Mouse (Mus musculus): ENCODE results near the gene Atp2a1.
"Not testable (repeated sequence)": the region's sequence is repeated elsewhere in the genome, so short reads cannot be mapped to it uniquely, and the experiment has no call there.

The Atp2a1 gene

DNA sequence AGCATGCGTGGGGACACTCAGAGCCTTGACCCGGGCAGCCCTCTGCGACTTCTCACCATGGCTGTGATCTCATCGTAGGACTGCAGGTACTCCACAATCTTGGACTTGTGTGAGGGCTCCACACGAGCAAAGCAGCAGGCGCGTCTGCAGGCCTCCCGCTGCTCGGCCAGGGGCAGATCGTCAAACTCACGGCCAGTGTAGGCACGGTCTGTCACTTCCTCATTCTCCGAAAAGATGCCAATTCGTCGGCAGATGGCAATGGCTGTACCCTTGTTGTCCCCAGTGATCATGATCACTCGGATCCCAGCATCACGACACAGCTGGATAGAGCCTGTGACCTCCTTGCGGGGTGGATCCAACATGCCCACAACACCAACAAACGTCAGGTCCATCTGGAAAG, 14.4 kb downstream of the Atp2a1 start:
- no peak for DNase-seq

- no peak for DNase-seq
Measured at GRCm38 (mm10) chr7:126446217-126446616, 16.7 kb downstream of the Atp2a1 start.

GRCm38 (mm10) chr7:126445104-126445815, 17.6 kb downstream of the Atp2a1 start:
- DNase-seq: peak in 1 of 2 experiments; percentile 16

GRCm38 (mm10) chr7:126444536-126444935, 18.4 kb downstream of the Atp2a1 start:
- DNase-seq: peak in 1 of 2 experiments; percentile 15

DNA sequence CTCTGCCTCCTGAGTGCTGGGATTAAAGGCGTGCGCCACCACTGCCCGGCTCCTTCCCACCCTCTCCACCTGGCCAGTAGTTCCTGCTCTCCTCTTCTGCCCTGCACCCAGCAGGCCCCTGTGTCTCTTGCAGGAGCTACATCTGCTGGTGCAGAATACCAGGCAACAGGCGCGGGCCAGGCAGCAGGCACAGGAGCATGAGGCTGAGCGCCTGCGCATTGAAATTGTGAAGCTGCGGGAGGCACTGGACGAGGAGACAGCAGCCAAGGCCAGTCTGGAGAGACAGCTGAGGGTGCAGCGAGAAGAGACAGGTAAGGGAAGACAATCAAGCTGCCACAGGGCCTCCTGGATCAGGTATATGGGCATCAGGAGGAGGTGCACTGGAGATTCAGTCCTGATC, 18.9 kb downstream of the Atp2a1 start:
- DNase-seq: peak in 1 of 2 experiments; percentile 18

- DNase-seq: no peak
Measured at GRCm38 (mm10) chr7:126440134-126440533, 22.8 kb downstream of the Atp2a1 start.

- peak; percentile 57 to 75 for DNase-seq
Measured at GRCm38 (mm10) chr7:126436851-126437250, 26.1 kb downstream of the Atp2a1 start.

DNA sequence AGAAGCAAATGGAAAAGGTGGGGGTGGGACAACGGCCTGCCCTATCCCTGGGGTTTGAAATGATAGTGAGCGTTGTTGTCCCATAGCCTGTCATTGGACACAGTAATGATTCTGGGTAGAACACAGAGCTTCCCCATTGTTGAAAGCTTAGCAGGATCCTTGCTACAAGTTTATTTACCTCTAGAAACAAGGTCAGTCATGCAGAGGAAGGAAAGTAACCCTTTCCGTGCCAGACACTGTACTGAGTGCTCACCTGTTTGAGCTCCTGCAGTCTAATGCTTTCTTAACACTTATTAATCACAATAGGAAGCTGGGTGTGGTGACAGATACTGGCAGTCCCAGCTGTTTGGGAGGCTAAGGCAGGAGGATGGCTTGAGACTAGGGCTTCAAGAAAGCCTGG, 27.1 kb downstream of the Atp2a1 start:
- no peak for DNase-seq

GRCm38 (mm10) chr7:126434726-126435125, 28.2 kb downstream of the Atp2a1 start:
- no peak for DNase-seq

- no peak for DNase-seq
Measured at GRCm38 (mm10) chr7:126430167-126430566, 32.7 kb downstream of the Atp2a1 start.

DNA sequence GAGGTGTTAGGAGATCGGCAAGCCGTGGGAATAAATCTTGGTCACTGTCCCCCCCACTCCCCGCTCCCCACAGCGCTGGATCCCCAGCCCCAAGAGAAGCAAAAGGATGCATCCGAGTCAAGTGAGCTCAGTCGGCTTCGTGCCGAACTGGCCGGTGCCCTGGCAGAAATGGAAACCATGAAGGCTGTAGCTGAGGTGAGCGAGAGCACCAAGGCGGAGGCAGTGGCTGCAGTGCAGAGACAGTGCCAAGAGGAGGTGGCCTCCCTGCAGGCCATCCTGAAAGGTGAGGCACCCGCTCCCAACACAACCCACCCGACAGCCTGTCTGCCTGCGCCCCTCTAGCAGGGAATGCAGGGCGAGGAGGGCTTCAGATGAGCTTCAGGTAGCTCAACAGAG, 33.4 kb downstream of the Atp2a1 start:
- DNase-seq: no peak

DNA sequence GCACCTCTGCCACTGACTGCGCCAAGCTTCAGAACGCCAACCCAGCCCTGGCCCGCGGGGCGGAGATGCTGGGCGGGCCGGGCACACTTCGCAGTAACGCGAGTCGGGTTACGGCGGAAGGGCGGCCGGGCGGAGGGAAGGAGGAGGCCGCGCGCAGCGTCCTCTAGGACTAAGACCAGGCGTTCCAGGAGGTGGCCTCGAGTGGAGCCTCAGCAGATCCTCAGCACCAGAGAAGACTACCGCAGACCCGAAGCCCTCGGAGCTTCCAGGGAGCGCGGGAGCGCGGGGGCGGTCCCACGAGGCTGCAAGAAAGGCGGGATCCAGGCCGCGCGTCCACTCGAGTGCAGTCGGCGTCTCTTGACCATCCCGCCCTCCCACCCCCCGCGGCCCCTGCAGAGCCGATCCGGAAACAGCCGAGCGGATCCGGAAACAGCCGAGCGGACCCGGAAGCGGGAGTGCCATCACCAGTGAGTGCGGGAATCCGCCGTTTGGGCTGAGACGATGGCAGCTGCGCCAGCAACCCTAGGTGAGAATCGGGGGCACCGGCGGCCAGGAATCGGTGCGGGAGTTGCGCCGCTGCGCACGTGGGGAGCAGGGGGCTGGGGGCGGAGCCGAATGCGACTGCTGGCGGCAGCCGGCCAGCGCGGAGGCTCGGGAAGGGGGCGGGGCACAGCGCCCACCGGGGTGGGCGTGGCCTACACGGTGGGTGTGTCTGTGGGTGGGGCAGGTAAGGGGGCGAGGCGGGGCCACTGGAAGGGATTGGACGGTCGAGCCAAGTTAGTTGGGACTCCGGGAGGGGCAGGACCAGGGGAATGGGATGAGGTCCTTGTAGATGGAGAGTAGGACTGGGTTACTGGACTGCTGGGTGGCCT, 34.0 kb downstream of the Atp2a1 start, which contains the start of gene Rabep2:
Gene Rabep2, plus strand, starts transcription at position 129 of the 872 bp plus-strand sequence.
- DNase-seq: peak; percentile 96 to 97

GRCm38 (mm10) chr7:126428154-126428553, 34.8 kb downstream of the Atp2a1 start:
- DNase-seq: no peak

- no peak for DNase-seq
Measured at GRCm38 (mm10) chr7:126427323-126427860, 35.5 kb downstream of the Atp2a1 start.

- DNase-seq: no peak
Measured at GRCm38 (mm10) chr7:126424161-126424560, 38.7 kb downstream of the Atp2a1 start.

GRCm38 (mm10) chr7:126421756-126422155, 41.2 kb downstream of the Atp2a1 start:
- DNase-seq: no peak

GRCm38 (mm10) chr7:126418496-126418895, 44.4 kb downstream of the Atp2a1 start:
- DNase-seq: no peak

GRCm38 (mm10) chr7:126417606-126418005, 45.3 kb downstream of the Atp2a1 start:
- DNase-seq: no peak

DNA sequence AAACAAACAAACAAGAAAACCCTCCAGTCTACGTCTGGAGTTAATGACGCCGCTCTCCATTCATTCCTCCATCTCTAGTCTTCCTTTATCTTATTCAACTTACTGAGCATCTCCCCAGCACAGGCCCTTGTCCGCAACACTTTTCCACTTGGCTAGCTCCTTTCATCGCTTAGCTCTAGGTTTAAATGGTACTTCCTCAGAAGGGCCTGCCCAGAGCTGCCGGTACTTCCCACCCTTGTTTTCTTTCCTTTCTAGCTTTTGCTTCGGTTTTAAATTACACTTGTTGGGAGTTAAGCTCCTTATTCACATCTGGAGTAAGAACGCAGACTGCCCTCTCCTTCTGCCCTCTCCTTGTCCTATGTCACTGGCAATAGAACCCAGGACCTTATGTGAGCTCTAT, 45.9 kb downstream of the Atp2a1 start:
- no peak for DNase-seq

- no peak for DNase-seq
Measured at GRCm38 (mm10) chr7:126416615-126417014, 46.3 kb downstream of the Atp2a1 start.

GRCm38 (mm10) chr7:126414725-126415124, 48.2 kb downstream of the Atp2a1 start, which contains the start of gene Cd19:
Cd19 (minus strand) TSS chr7:126414889.
- no peak for DNase-seq

- DNase-seq: no peak
Measured at GRCm38 (mm10) chr7:126411061-126411460, 51.8 kb downstream of the Atp2a1 start.

DNA sequence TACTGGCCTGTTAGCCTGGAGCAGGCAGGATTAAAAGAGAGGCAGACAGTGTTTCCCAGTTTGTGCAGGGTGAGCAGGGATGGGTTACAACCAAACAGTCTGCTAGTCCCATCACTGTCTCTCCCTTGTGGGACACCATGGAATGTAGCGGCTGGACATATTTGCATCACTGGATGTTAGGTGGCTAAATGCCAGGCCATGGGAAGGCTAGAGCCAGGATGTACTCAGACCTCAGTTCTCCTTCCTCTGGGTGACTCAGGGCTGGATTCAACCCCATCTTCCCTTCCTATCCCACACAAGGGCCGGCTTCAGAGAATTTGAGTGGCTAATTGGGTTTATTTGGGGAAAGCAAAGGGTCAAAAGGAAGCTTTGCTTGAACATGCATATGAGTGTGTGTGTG, 54.2 kb downstream of the Atp2a1 start:
- no peak for DNase-seq

GRCm38 (mm10) chr7:126402518-126402917, 60.4 kb downstream of the Atp2a1 start:
- DNase-seq: not testable (repeated sequence)

Measured in lung, postnatal 4 days (tissue).